Mouse (Mus musculus) megakaryocyte-erythroid progenitor cell, adult 5-6 weeks (primary cell): ENCODE measurements at regions not wholly inside any gene's neighbourhood (a gene's known extent, or its start where the extent isn't known, plus 50 kb on each side); places are given as distances from the start of the nearest gene placed in this dataset.
"Not testable (repeated sequence)": the region's sequence is repeated elsewhere in the genome, so short reads cannot be mapped to it uniquely, and the experiment has no call there.

Experiments used
- ATAC-seq: replicated peaks from 2 replicates; pipeline ENCODE4 v1.8.0; 2016; ENCODE audit warnings: mild to moderate bottlenecking, inconsistent platforms; ENCODE audit not compliant: severe bottlenecking, poor library complexity, low FRiP score, low TSS enrichment

DNA sequence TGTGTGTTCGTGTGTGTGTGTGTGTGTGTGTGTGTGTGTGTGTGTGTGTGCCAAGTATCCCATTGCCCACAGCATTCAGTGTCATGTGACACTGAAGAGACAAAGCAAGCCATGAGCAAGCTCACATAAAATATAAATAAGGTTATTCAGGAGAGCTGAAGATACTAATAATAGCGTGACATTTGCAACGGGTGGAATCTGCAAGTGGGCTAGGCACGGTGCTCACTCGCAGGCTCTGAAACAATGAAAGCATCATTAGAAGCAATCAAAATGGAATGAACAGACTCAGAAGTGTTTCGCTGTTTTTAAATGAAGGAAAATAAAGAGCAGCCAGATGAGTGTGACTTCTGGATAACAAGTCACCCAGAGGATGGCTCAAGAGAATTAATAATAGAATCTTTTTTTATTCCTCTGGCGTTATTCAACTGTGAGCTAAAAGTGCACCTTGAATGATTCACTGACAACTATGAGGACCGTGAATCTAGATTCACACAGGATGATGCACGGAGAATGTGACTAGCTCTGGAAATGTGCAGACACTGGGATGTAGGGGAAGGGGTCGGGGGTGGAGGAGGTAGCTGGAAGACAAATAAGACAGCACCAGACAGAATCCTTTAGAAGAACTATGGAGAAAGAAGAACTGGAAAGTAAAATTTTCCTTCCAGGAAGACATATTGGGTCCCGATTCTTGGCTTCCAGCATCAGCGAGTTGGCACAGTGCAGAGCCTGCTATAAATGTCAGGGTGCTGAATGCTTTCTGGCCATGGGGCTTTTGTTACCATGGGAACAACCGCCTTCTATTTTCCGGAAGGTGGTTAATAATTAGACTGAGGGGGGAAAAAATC is 55.3 kb downstream of the Actbl2 start:
- ATAC-seq: no peak

DNA sequence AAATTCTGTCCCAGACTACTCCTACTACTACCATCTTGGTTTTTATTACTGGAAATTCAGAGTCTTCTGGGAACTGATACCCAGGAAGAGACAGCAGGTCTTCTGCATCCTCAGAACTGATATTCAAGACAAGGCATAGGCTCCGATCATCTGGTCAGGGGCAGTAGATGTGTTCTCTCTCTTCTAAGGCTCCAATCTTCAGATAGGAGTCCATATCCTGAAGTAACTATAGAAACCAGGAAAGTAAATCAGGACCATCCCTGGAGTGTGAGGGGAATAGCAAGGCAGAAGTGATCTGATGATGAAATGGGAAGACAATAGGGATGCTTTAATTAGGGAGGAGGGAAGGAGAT is 55.9 kb downstream of the Actbl2 start:
- ATAC-seq: no peak

DNA sequence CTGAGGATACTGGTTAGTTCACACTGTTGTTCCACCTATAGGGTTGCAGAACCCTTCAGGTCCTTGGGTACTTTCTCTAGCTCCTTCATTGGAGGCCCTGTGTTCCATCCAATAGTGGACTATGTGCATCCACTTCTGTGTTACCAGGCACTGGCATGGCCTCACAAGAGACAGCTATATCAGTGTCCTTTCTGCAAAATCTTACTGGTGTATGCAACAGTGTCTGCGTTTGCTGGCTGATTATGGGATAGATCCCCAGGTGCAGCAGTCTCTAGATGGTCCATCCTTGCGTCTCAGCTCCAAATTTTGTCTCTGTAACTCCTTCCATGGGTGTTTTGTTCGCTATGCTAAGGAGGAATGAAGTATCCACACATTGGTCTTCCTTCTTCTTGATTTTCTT is 58.7 kb downstream of the Actbl2 start:
- ATAC-seq: not testable (repeated sequence)

DNA sequence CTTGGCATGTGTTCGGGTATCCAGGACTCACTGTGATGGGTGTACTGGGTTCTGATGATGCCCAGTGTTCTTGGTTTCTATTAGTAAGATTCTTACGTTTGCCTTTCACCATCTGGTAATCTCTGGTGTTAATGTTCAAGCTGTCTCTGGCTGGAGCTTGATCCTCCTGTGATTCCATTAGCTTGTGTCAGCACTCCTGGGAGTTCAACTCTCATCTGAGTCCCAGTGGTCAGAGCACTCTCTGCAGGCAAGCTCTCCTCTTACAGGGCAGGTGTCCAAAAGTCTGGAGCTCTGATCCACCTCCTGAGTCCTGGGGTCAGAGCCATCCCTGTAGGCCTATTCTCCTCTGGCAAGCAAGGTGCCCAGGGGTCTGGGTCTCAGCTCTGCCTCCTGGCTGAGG is 63.1 kb downstream of the Actbl2 start:
- ATAC-seq: not testable (repeated sequence)

DNA sequence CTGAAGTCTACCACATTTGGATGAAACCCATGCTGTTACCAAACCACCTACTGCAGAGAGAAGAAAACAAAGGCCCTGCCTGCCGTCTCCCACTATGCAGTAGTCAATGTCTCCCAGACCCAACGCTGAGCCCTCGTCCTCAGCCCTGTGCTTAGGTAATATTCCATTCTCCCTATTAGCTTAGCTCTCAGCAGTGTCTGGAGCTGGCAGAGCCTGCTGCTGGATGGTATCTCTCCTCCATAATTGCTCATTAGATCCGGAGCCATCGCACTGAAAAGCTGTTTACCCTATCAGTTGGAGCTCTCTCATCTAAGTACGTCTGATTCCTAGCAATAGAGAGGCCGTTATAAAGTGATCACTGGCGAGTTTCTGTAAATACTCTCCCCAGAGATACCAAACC is 68.4 kb downstream of the Actbl2 start:
- no peak for ATAC-seq

DNA sequence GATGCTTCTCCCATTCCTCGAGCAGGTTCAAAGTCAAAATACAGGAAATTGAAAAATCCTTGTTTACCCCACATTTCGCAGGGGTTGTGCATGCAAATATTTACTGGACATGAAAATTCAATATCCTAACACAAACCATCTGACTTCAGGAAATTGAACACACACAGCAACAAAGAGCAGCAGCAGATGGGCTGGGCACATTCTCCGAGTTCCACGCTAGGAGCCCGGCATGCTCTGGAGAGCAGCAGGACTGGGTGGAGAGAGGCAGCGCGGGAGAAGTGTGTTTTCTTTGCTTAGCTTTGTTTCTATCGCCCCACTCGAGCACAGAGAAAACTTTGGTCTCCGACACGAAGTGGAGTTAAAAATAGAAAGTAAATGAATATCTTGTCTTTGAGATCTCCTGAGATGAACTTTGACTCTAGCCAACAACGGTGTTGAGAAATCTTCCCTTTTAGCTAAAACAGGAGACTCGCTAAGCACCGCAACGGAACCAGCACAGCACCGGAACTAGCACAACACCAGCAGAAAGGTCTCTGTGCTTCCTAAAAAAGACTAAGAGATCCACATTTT is 71.4 kb downstream of the Actbl2 start:
- no peak for ATAC-seq

DNA sequence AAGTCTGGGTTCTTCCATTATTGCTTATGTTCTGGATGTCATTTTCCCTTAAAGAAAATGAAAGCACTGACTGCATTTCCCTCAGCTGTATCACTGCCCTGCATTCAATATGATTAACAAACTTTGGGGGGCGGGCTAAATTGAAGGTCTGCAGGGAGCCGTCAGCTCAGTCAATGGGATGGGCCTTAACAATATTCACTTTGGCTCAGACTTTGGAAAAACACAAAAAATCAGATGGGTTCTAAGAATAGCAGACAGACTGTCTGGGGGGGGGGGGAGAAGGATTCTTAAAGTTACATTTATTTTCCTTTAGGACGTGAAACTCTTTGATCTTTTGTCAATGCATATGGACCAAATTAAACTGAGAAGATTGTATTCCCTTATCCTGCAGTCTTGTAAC is 78.2 kb downstream of the Actbl2 start:
- no peak for ATAC-seq

DNA sequence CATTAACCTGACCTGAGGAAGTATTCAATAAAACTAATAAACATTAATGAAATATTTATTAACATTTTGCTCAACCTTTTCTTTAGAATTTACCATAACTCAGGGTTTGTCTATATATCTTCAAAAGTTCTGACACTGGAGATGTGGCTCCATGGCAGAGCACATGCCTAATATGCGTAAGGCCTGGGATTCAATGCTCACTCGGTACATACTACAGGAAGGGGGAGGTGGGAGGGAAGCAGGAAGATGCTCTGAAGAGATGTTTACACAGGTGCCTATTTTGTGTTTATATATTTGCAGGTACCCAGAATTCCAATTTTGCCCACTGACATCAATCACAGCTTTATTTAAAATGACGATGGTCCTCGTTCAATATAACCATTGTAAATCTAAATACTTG is 79.0 kb downstream of the Actbl2 start:
- no peak for ATAC-seq

DNA sequence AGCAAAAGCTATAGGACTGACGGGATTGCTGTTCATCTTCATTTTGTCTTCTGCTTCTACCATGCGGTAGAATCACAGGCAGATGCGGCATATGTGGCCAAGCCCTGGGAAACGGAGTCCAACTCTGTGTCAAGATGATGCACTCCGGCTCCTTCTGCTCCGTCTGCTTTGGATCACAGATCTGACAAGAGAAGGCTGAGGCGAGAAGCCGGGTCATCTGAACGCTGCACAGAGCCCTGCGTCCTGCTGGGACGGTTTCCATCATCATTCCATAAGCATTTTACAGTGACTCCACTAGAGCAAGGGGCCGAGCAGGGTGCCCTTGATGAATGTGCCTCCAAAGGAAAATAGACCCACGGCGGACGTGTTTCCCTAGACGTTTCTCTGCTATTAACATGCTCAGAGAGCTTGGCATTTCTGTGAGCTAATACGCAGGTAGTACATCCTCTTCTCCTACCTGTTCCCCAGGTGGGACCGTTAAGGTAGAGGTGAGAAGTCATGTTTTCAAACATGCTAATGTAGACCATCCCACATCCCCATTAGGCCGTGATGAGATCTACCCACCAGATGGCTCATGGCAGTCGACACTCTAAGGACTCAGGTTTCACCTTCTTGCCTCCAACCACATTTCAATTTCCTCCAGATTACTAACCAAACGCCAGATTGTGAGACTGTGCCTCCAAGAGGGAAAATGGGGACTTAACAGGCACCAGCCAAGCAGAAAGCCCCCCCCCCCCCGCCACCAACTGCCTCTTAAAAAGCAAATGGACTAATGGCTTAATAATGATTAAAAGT is 79.6 kb downstream of the Actbl2 start:
- ATAC-seq: no peak

DNA sequence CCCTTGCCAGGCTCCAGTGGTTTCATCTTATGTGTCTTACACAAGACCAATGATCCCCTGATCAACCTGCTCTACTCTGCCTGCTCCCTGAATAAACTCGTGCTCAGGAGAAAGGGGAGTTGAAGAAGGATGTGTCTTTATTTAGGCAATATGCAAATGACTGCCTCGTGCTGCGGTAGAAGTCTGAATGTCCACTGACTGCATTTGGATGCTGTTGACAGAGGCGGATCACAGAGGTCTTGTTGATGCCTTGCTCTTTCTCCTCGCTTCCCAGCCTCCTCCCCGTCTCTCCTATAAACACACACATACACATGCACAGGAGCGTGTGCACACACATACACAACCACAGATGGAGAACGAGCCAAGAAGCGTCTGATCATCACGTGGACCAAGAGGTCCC is 90.2 kb downstream of the Actbl2 start:
- ATAC-seq: no peak

DNA sequence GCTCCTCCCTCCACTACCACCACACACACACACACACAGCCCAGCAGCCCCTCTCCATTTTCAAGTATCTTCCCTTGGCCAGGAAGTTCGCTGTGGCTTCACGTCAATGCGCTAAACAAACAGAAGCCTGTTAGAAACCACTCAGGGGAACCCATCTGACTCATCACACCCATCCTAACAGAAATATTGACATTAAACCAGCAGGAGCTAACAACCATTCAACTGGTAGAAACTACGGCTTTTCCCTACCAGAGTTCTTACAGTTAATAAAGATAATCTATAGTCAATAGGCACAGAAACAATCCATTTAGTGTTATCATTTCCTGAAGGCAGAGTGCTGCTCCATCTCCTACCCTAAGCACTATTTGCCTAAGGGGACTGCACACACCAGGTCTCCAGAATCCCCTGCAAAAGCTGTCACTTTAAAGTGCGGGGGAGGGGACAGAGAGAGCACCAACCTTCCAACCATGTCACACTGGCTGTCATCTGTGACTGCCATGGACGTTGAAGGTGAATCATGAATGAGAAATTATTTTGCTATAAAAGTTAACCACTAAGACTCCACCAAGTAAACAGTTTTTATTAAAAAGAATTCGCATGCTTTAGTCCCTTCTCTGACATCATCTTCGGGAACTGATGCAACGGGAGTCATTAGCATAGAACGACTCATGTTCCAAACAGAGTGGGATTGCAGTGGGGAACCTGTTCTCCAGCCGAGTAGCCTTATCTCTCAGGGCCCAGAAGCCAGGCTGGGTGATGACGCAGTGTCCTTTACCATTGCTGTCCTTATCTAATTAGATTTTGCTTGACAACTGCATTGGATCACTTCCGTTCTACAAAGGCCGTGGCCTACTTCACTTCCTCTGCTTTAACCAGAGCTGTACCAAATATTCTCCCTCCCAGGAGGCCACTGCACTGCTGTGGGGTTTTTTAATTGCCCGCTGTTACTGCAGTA is 91.0 kb downstream of the Actbl2 start:
- ATAC-seq: peak; percentile 93

DNA sequence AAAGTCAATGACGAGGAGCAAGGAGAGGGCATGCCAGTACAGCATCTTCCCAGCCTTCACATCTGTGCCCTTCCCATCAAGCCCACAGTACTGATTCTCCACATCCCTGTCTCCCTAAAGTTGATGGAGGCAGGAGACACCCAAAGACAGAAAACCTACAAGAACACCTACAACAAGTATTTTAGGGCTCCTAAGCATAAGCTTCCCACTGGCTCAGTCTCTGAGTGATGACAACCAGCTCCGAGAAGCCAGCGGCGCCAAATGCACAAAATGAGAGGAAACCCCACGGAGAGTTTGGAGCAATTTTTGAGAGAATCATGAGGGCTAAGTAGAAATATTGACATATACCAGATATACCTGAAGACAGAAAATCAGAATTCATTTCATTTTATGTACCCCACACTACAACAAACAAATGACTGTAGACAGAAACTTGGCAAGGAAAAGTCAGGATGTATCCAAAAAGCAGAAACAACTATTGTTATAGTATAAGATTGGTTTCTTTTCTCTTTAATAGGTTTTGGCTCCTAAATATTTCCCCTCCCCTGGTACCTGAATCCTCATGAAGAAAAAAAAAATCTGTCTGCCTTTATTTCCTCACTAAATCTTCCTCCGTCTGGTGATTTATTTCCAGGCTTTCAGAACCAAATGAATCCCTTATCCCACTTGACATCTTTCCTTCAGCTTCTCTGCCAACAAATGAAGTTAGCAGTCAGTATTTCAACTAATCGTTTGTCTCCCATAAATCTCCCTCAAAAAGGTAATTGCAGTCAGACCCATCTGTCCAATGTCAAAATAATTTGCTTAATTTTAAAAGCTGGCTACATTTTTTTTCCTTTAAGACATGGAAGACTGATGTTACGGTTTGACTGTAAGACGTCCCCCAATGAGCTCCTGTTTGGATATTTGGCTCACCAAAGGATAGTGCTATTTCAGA is 102.0 kb downstream of the Actbl2 start:
- no peak for ATAC-seq

DNA sequence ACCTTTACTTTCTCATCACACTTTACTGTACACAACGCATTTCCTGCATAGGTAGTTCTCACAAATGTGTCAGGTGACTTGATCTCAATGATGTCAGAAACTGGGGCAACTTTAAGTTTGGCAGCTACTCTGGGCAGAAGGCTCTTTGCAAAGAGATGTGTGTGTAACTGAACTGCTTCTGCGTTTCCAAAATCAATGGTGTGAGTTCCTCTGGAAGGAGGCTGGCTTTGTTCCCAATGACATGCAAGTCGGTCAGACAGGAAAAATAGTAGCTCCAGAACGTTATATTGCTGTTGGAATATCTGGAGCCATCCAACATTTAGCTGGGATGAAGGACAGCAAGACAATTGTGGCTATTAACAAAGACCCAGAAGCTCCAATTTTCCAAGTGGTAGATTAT is 106.6 kb downstream of the Actbl2 start:
- no peak for ATAC-seq

DNA sequence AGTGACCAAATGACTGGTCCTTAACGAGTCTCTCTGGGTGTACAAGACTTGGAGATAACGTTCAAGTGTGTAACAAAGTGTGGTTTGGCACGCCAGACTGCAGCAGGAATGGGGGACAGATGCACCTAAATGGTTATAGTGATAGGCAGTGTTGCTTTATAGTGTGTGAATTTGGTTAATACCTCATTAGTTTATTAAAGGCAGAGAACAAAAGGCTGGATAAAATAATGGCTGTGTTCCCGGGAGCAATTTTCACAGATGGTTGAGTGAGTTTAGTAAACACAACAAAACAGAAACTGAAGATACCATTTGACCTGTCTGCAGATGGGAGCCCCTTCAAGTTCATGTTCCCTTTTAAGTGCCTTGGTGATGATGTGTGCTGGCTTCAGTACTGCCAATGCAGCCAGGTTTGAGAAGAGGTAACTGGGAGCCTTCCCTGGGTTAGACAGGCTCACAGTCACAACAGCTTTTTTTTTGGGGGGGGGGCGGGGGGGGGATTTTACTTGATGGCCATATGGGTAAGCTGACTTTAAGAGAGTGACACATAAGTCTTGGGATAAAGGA is 108.4 kb downstream of the Actbl2 start:
- ATAC-seq: no peak

DNA sequence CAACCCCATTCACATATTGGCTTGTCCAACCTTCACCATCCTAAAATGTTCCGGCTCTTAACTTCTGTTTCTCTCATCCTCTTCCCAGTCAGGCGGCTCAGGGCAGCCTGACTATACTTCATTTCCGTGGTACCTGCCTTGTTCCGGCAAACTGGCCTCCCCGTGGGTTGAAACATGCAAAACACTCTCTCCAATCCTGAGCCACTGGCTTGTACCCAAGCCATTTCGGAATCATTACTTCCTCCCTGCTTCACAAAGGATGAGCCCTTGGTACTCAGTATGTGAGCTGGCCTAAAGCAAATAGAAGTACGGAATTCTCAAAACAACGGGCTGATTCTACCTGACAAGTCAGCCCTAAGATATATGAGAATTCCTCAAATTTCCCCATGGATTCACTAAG is 112.1 kb downstream of the Actbl2 start:
- no peak for ATAC-seq

DNA sequence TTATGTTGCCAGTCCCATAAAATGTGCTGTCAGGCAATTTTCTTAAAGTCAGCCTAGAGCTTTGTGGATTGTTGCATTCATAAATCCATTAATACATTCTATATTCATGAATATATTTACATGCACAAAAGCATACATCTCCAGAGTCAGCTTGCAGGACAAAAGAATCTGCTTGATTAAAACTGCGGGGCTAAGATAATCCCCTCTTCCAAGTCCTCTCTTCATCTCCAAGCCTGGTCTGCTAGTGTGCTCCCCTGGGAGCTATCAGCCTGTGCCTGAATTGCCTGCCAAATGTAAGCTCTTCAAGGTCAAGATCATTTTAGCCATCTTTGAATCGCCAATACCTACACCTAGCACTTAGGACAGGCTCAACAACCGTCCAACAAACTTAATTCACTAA is 112.8 kb downstream of the Actbl2 start:
- no peak for ATAC-seq

DNA sequence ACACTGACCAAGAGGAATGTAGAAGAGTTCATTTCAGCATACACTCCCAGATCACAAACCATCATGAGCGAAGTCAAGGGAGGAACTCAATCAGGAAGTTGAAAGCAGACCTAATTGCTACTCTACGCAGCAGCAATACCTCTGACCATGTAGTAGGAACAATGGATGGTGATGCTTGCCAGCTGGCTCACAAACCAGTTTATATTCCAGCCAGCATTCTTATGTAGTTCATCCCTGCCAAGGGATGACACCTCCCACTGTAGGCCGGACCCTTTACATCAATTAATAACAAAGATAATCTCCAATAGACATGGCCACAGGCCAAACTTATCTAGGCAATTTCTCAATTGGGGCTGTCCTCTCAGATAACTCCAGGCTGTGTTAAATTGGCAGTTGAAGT is 115.1 kb downstream of the Actbl2 start:
- ATAC-seq: no peak

DNA sequence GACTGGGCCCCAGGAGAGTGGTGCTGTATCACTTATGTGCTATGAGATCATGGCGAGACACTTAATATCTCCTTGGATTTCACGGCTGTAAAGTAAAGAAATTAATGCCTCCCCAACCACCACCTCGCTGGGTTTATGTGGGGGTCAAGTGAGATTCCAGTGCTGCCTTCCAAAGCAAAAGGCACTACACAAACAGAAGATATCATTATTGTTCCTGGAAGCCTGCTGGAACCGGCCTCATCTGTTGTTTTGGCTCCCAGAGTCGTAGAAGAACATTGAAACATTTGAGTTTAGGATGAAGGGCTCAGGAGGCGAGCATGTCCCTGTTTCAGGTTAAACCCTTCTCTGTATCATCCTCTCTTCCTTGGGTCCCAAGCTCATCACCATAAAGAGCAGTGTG is 116.6 kb downstream of the Gpbp1 start:
- no peak for ATAC-seq
